Mouse (Mus musculus): ENCODE data around the gene Olfr1414. TPM values are rescaled to one million over a fixed set of nuclear protein-coding genes. Genes with fewer than 3 reads are reported as not detected.
A peak's percentile ranks its signal among the peaks of the same experiment; 100 is the strongest.
"Not testable (repeated sequence)": the region's sequence is repeated elsewhere in the genome, so short reads cannot be mapped to it uniquely, and the experiment has no call there.

Gene Olfr1414
- polyA plus RNA-seq (2014; fragmentation: Nextera tagmentation; extraction: Ambion mirVana), result not detected in 2 replicates

GRCm38 (mm10) chr1:92518561-92518960 lies at the start of gene Olfr1414:
TSS of gene Olfr1414 (minus strand) at chr1:92518661.
- ATAC-seq (replicated peaks; ENCODE audit: low FRiP score, low TSS enrichment, low read depth) (no peak), DNase-seq (ENCODE audit: low spot score) (no peak)
- no peak within 1 kb of the TSS for H3K4me3 ChIP-seq (ENCODE audit: low read depth, low read length)
- no peaks in the 10 kb centered on the region for H3K4me1 ChIP-seq (replicated peaks; ENCODE audit: control insufficient read depth, insufficient read depth, low read length)
- no peak within 1 kb of the TSS for H3K4me2 ChIP-seq (ENCODE audit: low read length)
- H3K36me3 ChIP-seq (ENCODE audit: control insufficient read depth, insufficient read depth, low read length), result no peaks in the 10 kb centered on the region
- no peaks in the 10 kb centered on the region for H3K9me3 ChIP-seq (ENCODE audit: control insufficient read depth, low read length)
- no peak within 1 kb of the TSS for H3K9ac ChIP-seq (ENCODE audit: low read length)
- 89% methylated on average over 3 of the region's 3 CpGs for WGBS
- no peaks in the 10 kb centered on the region for H3K27me3 ChIP-seq (replicated peaks; ENCODE audit: control insufficient read depth, insufficient read depth, low read length)
- no peak within 1 kb of the TSS for H3K27ac ChIP-seq (ENCODE audit: low read depth)

- no peak for DNase-seq (ENCODE audit: low spot score)
- H3K27ac ChIP-seq (ENCODE audit: low read depth), result no peak overlapping the region
- H3K4me2 ChIP-seq (ENCODE audit: low read length), result no peak overlapping the region
- H3K4me1 ChIP-seq (replicated peaks; ENCODE audit: control insufficient read depth, insufficient read depth, low read length), result no peaks in the 10 kb centered on the region
- ATAC-seq (replicated peaks; ENCODE audit: low FRiP score, low TSS enrichment, low read depth), result no peak
- no peak overlapping the region for H3K4me3 ChIP-seq (ENCODE audit: low read depth, low read length)
- H3K27me3 ChIP-seq (replicated peaks; ENCODE audit: control insufficient read depth, insufficient read depth, low read length), result no peaks in the 10 kb centered on the region
- no peaks in the 10 kb centered on the region for H3K9me3 ChIP-seq (ENCODE audit: control insufficient read depth, low read length)
- 78% methylated on average over 2 of the region's 2 CpGs for WGBS
- no peaks in the 10 kb centered on the region for H3K36me3 ChIP-seq (ENCODE audit: control insufficient read depth, insufficient read depth, low read length)
- no peak overlapping the region for H3K9ac ChIP-seq (ENCODE audit: low read length)
Measured at GRCm38 (mm10) chr1:92545929-92546328, 27.5 kb upstream of the Olfr1414 start.

- no peaks in the 10 kb centered on the region for H3K36me3 ChIP-seq (ENCODE audit: control insufficient read depth, insufficient read depth, low read length)
- no peak overlapping the region for H3K9ac ChIP-seq (ENCODE audit: low read length)
- H3K27me3 ChIP-seq (replicated peaks; ENCODE audit: control insufficient read depth, insufficient read depth, low read length), result no peaks in the 10 kb centered on the region
- 47% methylated on average over 2 of the region's 2 CpGs for WGBS
- ATAC-seq (replicated peaks; ENCODE audit: low FRiP score, low TSS enrichment, low read depth) (no peak), DNase-seq (ENCODE audit: low spot score) (no peak)
- H3K27ac ChIP-seq (ENCODE audit: low read depth), result no peak overlapping the region
- no peaks in the 10 kb centered on the region for H3K4me1 ChIP-seq (replicated peaks; ENCODE audit: control insufficient read depth, insufficient read depth, low read length)
- no peaks in the 10 kb centered on the region for H3K9me3 ChIP-seq (ENCODE audit: control insufficient read depth, low read length)
- no peak overlapping the region for H3K4me3 ChIP-seq (ENCODE audit: low read depth, low read length)
- no peak overlapping the region for H3K4me2 ChIP-seq (ENCODE audit: low read length)
Measured at GRCm38 (mm10) chr1:92539071-92539470, 20.6 kb upstream of the Olfr1414 start.

- H3K27ac ChIP-seq (ENCODE audit: low read depth), result no peak overlapping the region
Measured at GRCm38 (mm10) chr1:92536972-92537371, 18.5 kb upstream of the Olfr1414 start.

GRCm38 (mm10) chr1:92523764-92524163 lies 5.3 kb upstream of the Olfr1414 start:
- WGBS, result 91% methylated on average over 3 of the region's 3 CpGs
- Histone ChIP-seq H3K27ac (ENCODE audit: low read depth) (no peak overlapping the region), H3K4me1 (replicated peaks; ENCODE audit: control insufficient read depth, insufficient read depth, low read length) (no peaks in the 10 kb centered on the region), H3K36me3 (ENCODE audit: control insufficient read depth, insufficient read depth, low read length) (no peaks in the 10 kb centered on the region), H3K4me2 (ENCODE audit: low read length) (no peak overlapping the region), H3K9ac (ENCODE audit: low read length) (no peak overlapping the region), H3K4me3 (ENCODE audit: low read depth, low read length) (no peak overlapping the region), H3K27me3 (replicated peaks; ENCODE audit: control insufficient read depth, insufficient read depth, low read length) (no peaks in the 10 kb centered on the region), H3K9me3 (ENCODE audit: control insufficient read depth, low read length) (no peaks in the 10 kb centered on the region)
- ATAC-seq (replicated peaks; ENCODE audit: low FRiP score, low TSS enrichment, low read depth) (no peak), DNase-seq (ENCODE audit: low spot score) (no peak)

More at GRCm38 (mm10) chr1:92536972-92537371, 18.5 kb upstream of the Olfr1414 start:
- Histone ChIP-seq H3K4me3 (ENCODE audit: low read depth, low read length) (no peak overlapping the region), H3K4me1 (replicated peaks; ENCODE audit: control insufficient read depth, insufficient read depth, low read length) (no peaks in the 10 kb centered on the region), H3K27me3 (replicated peaks; ENCODE audit: control insufficient read depth, insufficient read depth, low read length) (no peaks in the 10 kb centered on the region), H3K4me2 (ENCODE audit: low read length) (no peak overlapping the region), H3K9ac (ENCODE audit: low read length) (no peak overlapping the region), H3K9me3 (ENCODE audit: control insufficient read depth, low read length) (no peaks in the 10 kb centered on the region), H3K36me3 (ENCODE audit: control insufficient read depth, insufficient read depth, low read length) (no peaks in the 10 kb centered on the region)
- DNase-seq (ENCODE audit: low spot score) (no peak), ATAC-seq (replicated peaks; ENCODE audit: low FRiP score, low TSS enrichment, low read depth) (no peak)
- 32% methylated on average over 5 of the region's 5 CpGs for WGBS

- DNase-seq (ENCODE audit: low spot score) (peak; percentile 91), ATAC-seq (replicated peaks; ENCODE audit: low FRiP score, low TSS enrichment, low read depth) (no peak)
- Histone ChIP-seq H3K4me3 (ENCODE audit: low read depth, low read length) (no peak overlapping the region), H3K27me3 (replicated peaks; ENCODE audit: control insufficient read depth, insufficient read depth, low read length) (no peaks in the 10 kb centered on the region), H3K4me2 (ENCODE audit: low read length) (no peak overlapping the region), H3K9ac (ENCODE audit: low read length) (no peak overlapping the region), H3K9me3 (ENCODE audit: control insufficient read depth, low read length) (no peaks in the 10 kb centered on the region), H3K36me3 (ENCODE audit: control insufficient read depth, insufficient read depth, low read length) (no peaks in the 10 kb centered on the region), H3K27ac (ENCODE audit: low read depth) (no peak overlapping the region), H3K4me1 (replicated peaks; ENCODE audit: control insufficient read depth, insufficient read depth, low read length) (no peaks in the 10 kb centered on the region)
- WGBS, result 20% methylated on average over 10 of the region's 10 CpGs
Measured at GRCm38 (mm10) chr1:92521376-92521775, 2.9 kb upstream of the Olfr1414 start.

GRCm38 (mm10) chr1:92519046-92519445 lies 585 bp upstream of the Olfr1414 start:
- Histone ChIP-seq H3K27me3 (replicated peaks; ENCODE audit: control insufficient read depth, insufficient read depth, low read length) (no peaks in the 10 kb centered on the region), H3K4me3 (ENCODE audit: low read depth, low read length) (no peak overlapping the region), H3K36me3 (ENCODE audit: control insufficient read depth, insufficient read depth, low read length) (no peaks in the 10 kb centered on the region), H3K27ac (ENCODE audit: low read depth) (no peak overlapping the region), H3K4me1 (replicated peaks; ENCODE audit: control insufficient read depth, insufficient read depth, low read length) (no peaks in the 10 kb centered on the region), H3K9me3 (ENCODE audit: control insufficient read depth, low read length) (no peaks in the 10 kb centered on the region), H3K4me2 (ENCODE audit: low read length) (no peak overlapping the region), H3K9ac (ENCODE audit: low read length) (no peak overlapping the region)
- ATAC-seq (replicated peaks; ENCODE audit: low FRiP score, low TSS enrichment, low read depth), result no peak
- 84% methylated on average over 6 of the region's 6 CpGs for WGBS
- no peak for DNase-seq (ENCODE audit: low spot score)

- Histone ChIP-seq H3K4me3 (ENCODE audit: low read depth, low read length) (no peak overlapping the region), H3K36me3 (ENCODE audit: control insufficient read depth, insufficient read depth, low read length) (no peaks in the 10 kb centered on the region), H3K9ac (ENCODE audit: low read length) (no peak overlapping the region), H3K27me3 (replicated peaks; ENCODE audit: control insufficient read depth, insufficient read depth, low read length) (no peaks in the 10 kb centered on the region), H3K27ac (ENCODE audit: low read depth) (no peak overlapping the region), H3K4me2 (ENCODE audit: low read length) (no peak overlapping the region), H3K4me1 (replicated peaks; ENCODE audit: control insufficient read depth, insufficient read depth, low read length) (no peaks in the 10 kb centered on the region), H3K9me3 (ENCODE audit: control insufficient read depth, low read length) (no peaks in the 10 kb centered on the region)
- ATAC-seq (replicated peaks; ENCODE audit: low FRiP score, low TSS enrichment, low read depth) (no peak), DNase-seq (ENCODE audit: low spot score) (no peak)
- WGBS, result 71% methylated on average over 11 of the region's 11 CpGs
Measured at GRCm38 (mm10) chr1:92515390-92515789, 3.1 kb downstream of the Olfr1414 start.

- ATAC-seq (replicated peaks; ENCODE audit: low FRiP score, low TSS enrichment, low read depth); H3K9ac ChIP-seq (ENCODE audit: low read length); H3K27ac ChIP-seq (ENCODE audit: low read depth); H3K27me3 ChIP-seq (replicated peaks; ENCODE audit: control insufficient read depth, insufficient read depth, low read length); H3K4me2 ChIP-seq (ENCODE audit: low read length); H3K4me3 ChIP-seq (ENCODE audit: low read depth, low read length); H3K36me3 ChIP-seq (ENCODE audit: control insufficient read depth, insufficient read depth, low read length); H3K4me1 ChIP-seq (replicated peaks; ENCODE audit: control insufficient read depth, insufficient read depth, low read length); H3K9me3 ChIP-seq (ENCODE audit: control insufficient read depth, low read length); DNase-seq (ENCODE audit: low spot score): not testable (repeated sequence)
- WGBS, result 85% methylated on average over 4 of the region's 5 CpGs
Measured at GRCm38 (mm10) chr1:92511646-92512045, 6.8 kb downstream of the Olfr1414 start.

Data from intestine, embryonic 14.5 days (tissue).